Mouse (Mus musculus) T-helper 17 cell (primary cell): ENCODE data around the gene Fam90a1a.
"Not testable (repeated sequence)": the region's sequence is repeated elsewhere in the genome, so short reads cannot be mapped to it uniquely, and the experiment has no call there.

Experiments
- in situ Hi-C, 2 experiments: fragments of 300-600 bp; cut with MboI, MseI; formaldehyde crosslinking; loops; 1 replicate in 1 of 2; 2 replicates in 1 of 2; pipeline ENCODE4 v1.15.1; 2025; ENCODE audit warnings: high pct_unique_total_duplicates in 2 of 2

The Fam90a1a gene

GRCm38 (mm10) chr8:21958414-21958813, at the start of gene Fam90a1a:
Gene Fam90a1a, plus strand, starts transcription at chr8:21958714.
- in situ Hi-C loops: loop anchor here in 1 of 2 experiments (10.0 kb wide), 1 partner anchor 944 kb away; no protein-coding TSS in a partner anchor

GRCm38 (mm10) chr8:21911931-21912330, 46.6 kb upstream of the Fam90a1a start:
- in situ Hi-C loops: no loop called here

GRCm38 (mm10) chr8:21912554-21912953, 46.0 kb upstream of the Fam90a1a start:
- in situ Hi-C loops: no loop called here

- in situ Hi-C loops: no loop called here
Observed at GRCm38 (mm10) chr8:21915625-21916024, 42.9 kb upstream of the Fam90a1a start.

- in situ Hi-C loops: not testable (repeated sequence)
Observed at GRCm38 (mm10) chr8:21930754-21931153, 27.8 kb upstream of the Fam90a1a start.

- in situ Hi-C loops: no loop called here
Observed at GRCm38 (mm10) chr8:21932610-21933009, 25.9 kb upstream of the Fam90a1a start, which contains the start of gene Defb15. Gene Defb15, minus strand, starts transcription at chr8:21932710.

- in situ Hi-C loops: not testable (repeated sequence)
Observed at GRCm38 (mm10) chr8:21938052-21938451, 20.5 kb upstream of the Fam90a1a start, which contains the start of gene Defb35. Gene Defb35, plus strand, starts transcription at chr8:21938352.

GRCm38 (mm10) chr8:21946462-21946861, 12.1 kb upstream of the Fam90a1a start, which contains the start of gene Defb13:
Gene Defb13, plus strand, starts transcription at chr8:21946762.
- in situ Hi-C loops: no loop called here

GRCm38 (mm10) chr8:21947311-21948017, 11.1 kb upstream of the Fam90a1a start:
- in situ Hi-C loops: no loop called here

- in situ Hi-C loops: loop anchor here in 1 of 2 experiments (10.0 kb wide), 1 partner anchor 941 kb away; no protein-coding TSS in a partner anchor
Observed at GRCm38 (mm10) chr8:21955321-21955720, 3.2 kb upstream of the Fam90a1a start.

GRCm38 (mm10) chr8:21956336-21956735, 2.2 kb upstream of the Fam90a1a start:
- in situ Hi-C loops: loop anchor here in 1 of 2 experiments (10.0 kb wide), 1 partner anchor 942 kb away; no protein-coding TSS in a partner anchor

- in situ Hi-C loops: no loop called here
Observed at GRCm38 (mm10) chr8:21966646-21967045, 8.1 kb downstream of the Fam90a1a start.

GRCm38 (mm10) chr8:21969475-21969874, 11.0 kb downstream of the Fam90a1a start, which contains the start of gene Ccdc70:
Gene Ccdc70, plus strand, starts transcription at chr8:21969775.
- in situ Hi-C loops: no loop called here

GRCm38 (mm10) chr8:21978193-21978592, 19.7 kb downstream of the Fam90a1a start:
- in situ Hi-C loops: no loop called here

- in situ Hi-C loops: no loop called here
Observed at GRCm38 (mm10) chr8:21981664-21982337, 23.3 kb downstream of the Fam90a1a start.

- in situ Hi-C loops: no loop called here
Observed at GRCm38 (mm10) chr8:21992184-21992583, 33.7 kb downstream of the Fam90a1a start.

- in situ Hi-C loops: no loop called here
Observed at GRCm38 (mm10) chr8:21995181-21995580, 36.7 kb downstream of the Fam90a1a start.

GRCm38 (mm10) chr8:22004750-22005522, 46.4 kb downstream of the Fam90a1a start:
- in situ Hi-C loops: loop anchor here in 1 of 2 experiments (5.0 kb wide), 1 partner anchor 37 kb away; no protein-coding TSS in a partner anchor

- in situ Hi-C loops: no loop called here
Observed at GRCm38 (mm10) chr8:22006423-22006822, 47.9 kb downstream of the Fam90a1a start.

GRCm38 (mm10) chr8:22009403-22009802, 50.9 kb downstream of the Fam90a1a start:
- in situ Hi-C loops: no loop called here

GRCm38 (mm10) chr8:22013034-22013707, 54.7 kb downstream of the Fam90a1a start:
- in situ Hi-C loops: loop anchor here in 1 of 2 experiments (10.0 kb wide), 1 partner anchor 1128 kb away; no protein-coding TSS in a partner anchor
